Mouse (Mus musculus) MEL (cell line): ENCODE measurements around the gene Gpd1. TPM values are rescaled to one million over a fixed set of nuclear protein-coding genes. Genes with fewer than 3 reads are reported as not detected.

Source experiments
- DNase-seq: peaks from one replicate; pipeline ENCODE4 v3.0.0; 2011; ENCODE audit warnings: low read depth, low spot score
- H3K27ac ChIP-seq: 2 replicates; pipeline ENCODE4 v1.5.1; 2012; ENCODE audit warnings: low read depth, mild to moderate bottlenecking, control low read depth, low read length, moderate library complexity; ENCODE audit not compliant: control insufficient read depth
- H3K27me3 ChIP-seq, 2 experiments: fragments of 150-350 bp in 1 of 2; sonication (generic) in 1 of 2; 2 replicates each; pipeline ENCODE4 v1.6.1; 2012; ENCODE audit warnings: low read length in 2 of 2, mild to moderate bottlenecking in 2 of 2, improper control_type of control experiment in 1 of 2, moderate library complexity in 1 of 2; ENCODE audit not compliant: insufficient read depth in 2 of 2, control insufficient read depth in 1 of 2
- H3K36me3 ChIP-seq, 2 experiments: 2 replicates each; pipeline ENCODE4 v1.6.1; 2012 to 2014; ENCODE audit warnings: low read length in 2 of 2, improper control_type of control experiment in 1 of 2, inconsistent platforms in 1 of 2, mild to moderate bottlenecking in 1 of 2; ENCODE audit not compliant: insufficient read depth in 2 of 2, control insufficient read depth in 1 of 2
- H3K4me1 ChIP-seq, 2 experiments: fragments of 150-350 bp in 1 of 2; sonication (generic) in 1 of 2; 2 replicates each; pipeline ENCODE4 v1.6.1; 2012; ENCODE audit warnings: low read length in 2 of 2, improper control_type of control experiment in 1 of 2, mild to moderate bottlenecking in 1 of 2; ENCODE audit not compliant: insufficient read depth in 2 of 2, control insufficient read depth in 1 of 2
- H3K4me3 ChIP-seq, 2 experiments: fragments of 150-350 bp in 1 of 2; sonication (generic) in 1 of 2; 2 replicates each; pipeline ENCODE4 v1.5.1; 2012; ENCODE audit warnings: low read depth in 2 of 2, low read length in 2 of 2, mild to moderate bottlenecking in 2 of 2, moderate library complexity in 2 of 2, control low read depth in 1 of 2, improper control_type of control experiment in 1 of 2; ENCODE audit not compliant: control insufficient read depth in 1 of 2, insufficient read depth in 1 of 2
- H3K79me2 ChIP-seq: 2 replicates; pipeline ENCODE4 v1.6.1; 2012; ENCODE audit warnings: mild to moderate bottlenecking, low read length, moderate library complexity; ENCODE audit not compliant: control insufficient read depth, poor library complexity, insufficient read depth
- H3K9ac ChIP-seq: 2 replicates; pipeline ENCODE4 v1.6.1; 2012; ENCODE audit warnings: low read depth, mild to moderate bottlenecking, control low read depth, low read length, moderate library complexity; ENCODE audit not compliant: control insufficient read depth, poor library complexity, severe bottlenecking
- H3K9me3 ChIP-seq: fragments of 150-350 bp; sonication (generic); replicated peaks from 2 replicates; pipeline ENCODE4 v1.6.1; 2012; ENCODE audit warnings: mild to moderate bottlenecking, low read length, improper control_type of control experiment, moderate library complexity; ENCODE audit not compliant: insufficient read depth
- BHLHE40 ChIP-seq: IDR thresholded peaks from 2 replicates; pipeline ENCODE4 v1.6.1; 2012; ENCODE audit warnings: low read depth, mild to moderate bottlenecking, inconsistent platforms, low read length, improper control_type of control experiment, borderline replicate concordance
- CHD1 ChIP-seq: IDR thresholded peaks from 2 replicates; pipeline ENCODE4 v1.6.1; 2012; ENCODE audit warnings: low read depth, mild to moderate bottlenecking, inconsistent platforms, low read length, improper control_type of control experiment
- CHD2 ChIP-seq: IDR thresholded peaks from 2 replicates; pipeline ENCODE4 v1.6.1; 2011; ENCODE audit warnings: low read length, improper control_type of control experiment
- CTCF ChIP-seq, 3 experiments: IDR thresholded peaks in 2 of 3; conservative IDR thresholded peaks in 1 of 3; 2 replicates each; pipeline ENCODE4 v1.5.1; 2011 to 2012; ENCODE audit warnings: low read length in 3 of 3, low read depth in 2 of 3, mild to moderate bottlenecking in 2 of 3, improper control_type of control experiment in 1 of 3, inconsistent platforms in 1 of 3, mixed read lengths in 1 of 3, moderate library complexity in 1 of 3; ENCODE audit not compliant: control insufficient read depth in 1 of 3, insufficient read depth in 1 of 3, poor library complexity in 1 of 3, severe bottlenecking in 1 of 3
- ELF1 ChIP-seq: IDR thresholded peaks from 2 replicates; pipeline ENCODE4 v1.6.1; 2014; ENCODE audit warnings: low read depth, mild to moderate bottlenecking, inconsistent platforms, low read length, improper control_type of control experiment, moderate library complexity
- ETS1 ChIP-seq: IDR thresholded peaks from 2 replicates; pipeline ENCODE4 v1.6.1; 2012; ENCODE audit warnings: low read depth, mild to moderate bottlenecking, inconsistent platforms, low read length, improper control_type of control experiment, moderate library complexity
- GABPA ChIP-seq: IDR thresholded peaks from 2 replicates; pipeline ENCODE4 v1.6.1; 2012; ENCODE audit warnings: low read depth, mild to moderate bottlenecking, inconsistent platforms, low read length, improper control_type of control experiment, moderate library complexity
- HCFC1 ChIP-seq: IDR thresholded peaks from 2 replicates; pipeline ENCODE4 v1.6.1; 2012; ENCODE audit warnings: low read depth, mild to moderate bottlenecking, inconsistent platforms, low read length, improper control_type of control experiment, moderate library complexity
- KAT2A ChIP-seq: conservative IDR thresholded peaks from 2 replicates; pipeline ENCODE4 v1.6.1; 2012; ENCODE audit warnings: low read depth, low read length, improper control_type of control experiment, inconsistent platforms
- MAX ChIP-seq: IDR thresholded peaks from 2 replicates; pipeline ENCODE4 v1.6.1; 2011; ENCODE audit warnings: low read length, improper control_type of control experiment
- MAZ ChIP-seq: IDR thresholded peaks from 2 replicates; pipeline ENCODE4 v1.6.1; 2012; ENCODE audit warnings: low read depth, mild to moderate bottlenecking, inconsistent platforms, low read length, improper control_type of control experiment
- MEF2A ChIP-seq: IDR thresholded peaks from 2 replicates; pipeline ENCODE4 v1.6.1; 2014; ENCODE audit warnings: low read depth, mild to moderate bottlenecking, inconsistent platforms, low read length, improper control_type of control experiment; ENCODE audit not compliant: poor library complexity, insufficient replicate concordance, severe bottlenecking; ENCODE audit errors: extremely low read depth
- MXI1 ChIP-seq: IDR thresholded peaks from 2 replicates; pipeline ENCODE4 v1.6.1; 2011; ENCODE audit warnings: mild to moderate bottlenecking, low read depth, low read length, improper control_type of control experiment
- MYC ChIP-seq: IDR thresholded peaks from 2 replicates; pipeline ENCODE4 v1.6.1; 2011; ENCODE audit warnings: low read depth, mild to moderate bottlenecking, low read length, improper control_type of control experiment, moderate library complexity
- NELFE ChIP-seq: IDR thresholded peaks from 2 replicates; pipeline ENCODE4 v1.6.1; 2011; ENCODE audit warnings: low read depth, low read length, improper control_type of control experiment
- NRF1 ChIP-seq: IDR thresholded peaks from 2 replicates; pipeline ENCODE4 v1.6.1; 2014; ENCODE audit warnings: low read depth, mild to moderate bottlenecking, inconsistent platforms, low read length, improper control_type of control experiment, moderate library complexity; ENCODE audit not compliant: poor library complexity, insufficient read depth, severe bottlenecking
- POLR2A ChIP-seq, 2 experiments: IDR thresholded peaks; 2 replicates each; pipeline ENCODE4 v1.6.1; 2011 to 2012; ENCODE audit warnings: low read length in 2 of 2, mild to moderate bottlenecking in 2 of 2, control low read depth in 1 of 2, improper control_type of control experiment in 1 of 2, low read depth in 1 of 2, moderate library complexity in 1 of 2; ENCODE audit not compliant: control insufficient read depth in 1 of 2, insufficient read depth in 1 of 2, poor library complexity in 1 of 2
- POLR2AphosphoS2 ChIP-seq: IDR thresholded peaks from 2 replicates; pipeline ENCODE4 v1.6.1; 2011; ENCODE audit warnings: low read length, improper control_type of control experiment
- RAD21 ChIP-seq: IDR thresholded peaks from 2 replicates; pipeline ENCODE4 v1.6.1; 2011; ENCODE audit warnings: mild to moderate bottlenecking, low read depth, low read length, improper control_type of control experiment
- RCOR1 ChIP-seq: IDR thresholded peaks from 2 replicates; pipeline ENCODE4 v1.6.1; 2012; ENCODE audit warnings: low read depth, mild to moderate bottlenecking, inconsistent platforms, low read length, improper control_type of control experiment
- SIN3A ChIP-seq: IDR thresholded peaks from 2 replicates; pipeline ENCODE4 v1.6.1; 2012; ENCODE audit warnings: low read length, improper control_type of control experiment, inconsistent platforms
- SMC3 ChIP-seq: IDR thresholded peaks from 2 replicates; pipeline ENCODE4 v1.6.1; 2011; ENCODE audit warnings: low read depth, low read length, improper control_type of control experiment
- TBP ChIP-seq: IDR thresholded peaks from 2 replicates; pipeline ENCODE4 v1.8.0; 2011; ENCODE audit warnings: low read depth, low read length, improper control_type of control experiment
- TCF12 ChIP-seq: IDR thresholded peaks from 2 replicates; pipeline ENCODE4 v1.6.1; 2014; ENCODE audit warnings: low read depth, mild to moderate bottlenecking, inconsistent platforms, low read length, improper control_type of control experiment, moderate library complexity
- USF1 ChIP-seq: IDR thresholded peaks from 2 replicates; pipeline ENCODE4 v1.6.1; 2014; ENCODE audit warnings: low read depth, mild to moderate bottlenecking, inconsistent platforms, low read length, improper control_type of control experiment, moderate library complexity
- USF2 ChIP-seq, 2 experiments: IDR thresholded peaks; 2 replicates each; pipeline ENCODE4 v1.6.1; 2011 to 2012; ENCODE audit warnings: improper control_type of control experiment in 2 of 2, low read length in 2 of 2, borderline replicate concordance in 1 of 2, inconsistent platforms in 1 of 2, low read depth in 1 of 2, mild to moderate bottlenecking in 1 of 2; ENCODE audit not compliant: insufficient read depth in 1 of 2
- ZC3H11A ChIP-seq: IDR thresholded peaks from 2 replicates; pipeline ENCODE4 v1.6.1; 2012; ENCODE audit warnings: low read depth, mild to moderate bottlenecking, inconsistent platforms, low read length, improper control_type of control experiment
- ZMIZ1 ChIP-seq: IDR thresholded peaks from 2 replicates; pipeline ENCODE4 v1.6.1; 2012; ENCODE audit warnings: low read depth, mild to moderate bottlenecking, inconsistent platforms, low read length, improper control_type of control experiment, moderate library complexity
- polyA plus RNA-seq, 2 experiments: library from polyadenylated mRNA; stranded (reverse) in 1 of 2; unstranded in 1 of 2; fragments of >175 nt in 1 of 2; fragments of >200 nt in 1 of 2; gene quantifications; 2 replicates each; pipeline versions ENCODE4 v1.2.1 to v1.2.4; 2012; ENCODE audit warnings: low replicate concordance in 2 of 2, low read depth in 1 of 2; ENCODE audit not compliant: insufficient read length in 2 of 2, insufficient read depth in 1 of 2, missing spikeins in 1 of 2
- total RNA-seq: library from RNA; depleted of rRNA; stranded (reverse); fragments of 300-350 nt; gene quantifications from 2 replicates; pipeline ENCODE4 v1.2.3, GENCODE M21; 2012

Gpd1 gene
- total and polyA plus RNA-seq, 3 experiments: 0.23 to 0.52 TPM; not detected in 1

DNA sequence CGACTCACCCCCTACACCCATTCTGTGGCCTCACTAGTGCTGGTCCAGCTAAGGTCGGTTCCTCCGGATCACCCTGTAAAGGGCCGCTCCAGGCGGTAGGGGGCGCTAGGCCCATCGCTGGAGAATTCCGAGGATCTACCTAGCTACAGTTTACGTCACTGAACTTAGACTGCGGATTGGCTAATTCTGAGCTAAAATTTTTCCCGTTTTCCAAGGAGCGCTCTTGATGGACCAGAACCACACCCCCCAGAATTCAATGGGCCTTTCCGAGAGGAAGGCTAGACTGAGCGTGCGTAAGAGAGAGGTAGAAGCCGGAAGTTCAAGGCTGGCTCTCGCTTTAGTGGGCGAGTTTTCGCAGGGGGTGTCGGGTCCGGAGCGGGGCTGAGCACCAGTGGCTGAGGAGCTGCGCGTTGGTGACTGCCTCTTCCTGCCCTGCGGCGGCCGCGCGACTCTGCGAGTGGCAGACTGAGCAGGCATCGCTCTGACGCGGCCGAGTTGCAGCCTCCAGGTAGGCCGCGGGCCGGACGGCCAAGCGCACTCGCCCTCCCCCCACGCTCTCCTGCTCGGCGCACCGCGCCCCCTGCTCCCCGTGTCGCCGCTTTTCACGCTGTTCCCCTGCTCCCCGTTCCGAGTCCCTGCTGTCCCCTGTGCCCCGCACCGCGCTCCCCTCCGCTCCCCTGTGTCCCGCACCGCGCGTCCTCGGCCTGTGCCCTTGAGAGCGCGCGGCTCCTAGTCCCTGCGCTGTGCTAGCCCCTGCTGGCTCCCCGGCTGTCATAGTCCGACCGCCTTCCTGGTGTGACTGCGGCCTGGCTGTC, 8.2 kb downstream of the Gpd1 start, which contains the start of gene Cox14:
TSS of gene Cox14 (plus strand) at position 278 of the 815 bp plus-strand sequence.
- Histone ChIP-seq H3K27ac (peak within 1 kb of the TSS; percentile 70), H3K36me3 (peaks cover 4 to 10% of the 10 kb centered on the region in 2 experiments; a peak in 3 of 4 replicates), H3K4me3 (peak within 1 kb of the TSS; percentile 87 to 92)

GRCm38 (mm10) chr15:99726549-99726948, 9.2 kb downstream of the Gpd1 start:
- peak overlapping the region; percentile 84 for H3K9ac ChIP-seq

More for the DNA sequence above, 8.2 kb downstream of the Gpd1 start, which contains the start of gene Cox14:
- TF ChIP-seq USF1: no peak
- peak; percentile 96 to 98 for TF ChIP-seq POLR2A (IDR thresholded peaks at IDR 0.05; ENCODE audit: control insufficient read depth in 1 of 2, insufficient read depth in 1 of 2, low read depth in 1 of 2, low read length in 2 of 2, poor library complexity in 1 of 2)
- no peak for TF ChIP-seq USF2 (IDR thresholded peaks at IDR 0.05; ENCODE audit: borderline replicate concordance in 1 of 2, insufficient read depth in 1 of 2, low read depth in 1 of 2, low read length in 2 of 2)
- peak; percentile 86 for TF ChIP-seq MAX
- TF ChIP-seq SIN3A: peak; percentile 90
- TF ChIP-seq HCFC1: peak; percentile 99
- TF ChIP-seq KAT2A: peak; percentile 88
- no peak for TF ChIP-seq GABPA
- no peak for TF ChIP-seq ZC3H11A
- peak; percentile 48; the same call in 1 of the 2 replicates for TF ChIP-seq ETS1
- TF ChIP-seq NRF1: peak; percentile 93
- peak; percentile 97 for TF ChIP-seq CHD2
- TF ChIP-seq POLR2AphosphoS2: peak; percentile 92
- peak; percentile 38 for TF ChIP-seq SMC3
- TF ChIP-seq BHLHE40: peak; percentile 56; the same call in 1 of the 2 replicates
- TF ChIP-seq ZMIZ1: peak; percentile 90
- peak in 2 of 3 experiments; percentile 98 to 100 for TF ChIP-seq CTCF (IDR thresholded peaks at IDR 0.05 in 2 of 3, conservative IDR thresholded peaks at IDR 0.05 in 1 of 3; ENCODE audit: control insufficient read depth in 1 of 3, insufficient read depth in 1 of 3, low read depth in 2 of 3, low read length in 3 of 3, poor library complexity in 1 of 3, severe bottlenecking in 1 of 3)
- TF ChIP-seq TCF12: peak; percentile 64
- peak; percentile 91 for TF ChIP-seq MXI1
- no peak for TF ChIP-seq RCOR1
- TF ChIP-seq MAZ: peak; percentile 73
- peak; percentile 98 for TF ChIP-seq ELF1
- peak; percentile 12; the same call in 1 of the 2 replicates for TF ChIP-seq RAD21
- 0 out of 2 replicates have a peak, but pooled peaks have one; percentile 14 for TF ChIP-seq MEF2A
- peak; percentile 92 for TF ChIP-seq NELFE
- TF ChIP-seq TBP: peak; percentile 85
- TF ChIP-seq CHD1: no peak
- TF ChIP-seq MYC: peak; percentile 67; the same call in 1 of the 2 replicates
- TF ChIP-seq, all 39 proteins: peak for 22
- Histone ChIP-seq H3K9ac (peak within 1 kb of the TSS; percentile 84), H3K4me1 (peaks cover 0 to 13% of the 10 kb centered on the region in 2 experiments; a peak in 2 of 4 replicates), H3K79me2 (peaks cover 13% of the 10 kb centered on the region), H3K27me3 (no peaks in the 10 kb centered on the region), H3K9me3 (no peaks in the 10 kb centered on the region)
- DNase-seq: peak; percentile 100

More at GRCm38 (mm10) chr15:99726549-99726948, 9.2 kb downstream of the Gpd1 start:
- peaks cover 13% of the 10 kb centered on the region for H3K79me2 ChIP-seq
- H3K36me3 ChIP-seq: peaks cover 6 to 10% of the 10 kb centered on the region in 2 experiments
- no peaks in the 10 kb centered on the region for H3K9me3 ChIP-seq
- DNase-seq: peak; percentile 38
- TF ChIP-seq KAT2A (no peak), CHD1 (no peak)
- H3K27me3 ChIP-seq: no peaks in the 10 kb centered on the region
- H3K27ac ChIP-seq: no peak overlapping the region
- H3K4me1 ChIP-seq: peaks cover 0 to 15% of the 10 kb centered on the region in 2 experiments; a peak in 2 of 4 replicates
- peak overlapping the region; percentile 87 to 92 for H3K4me3 ChIP-seq
